Mouse (Mus musculus) midbrain, embryonic 10.5 days (tissue): ENCODE data around the gene Pus3. TPM values are rescaled to one million over a fixed set of nuclear protein-coding genes. Genes with fewer than 3 reads are reported as not detected.

Experiments
- DNase-seq: peaks from one replicate; pipeline ENCODE4 v3.0.0-alpha.2; 2017; ENCODE audit warnings: low spot score
- H3K27ac ChIP-seq: fragments of 300-500 bp; sonication (generic); replicated peaks from 2 replicates; pipeline ENCODE4 v1.5.1; 2016; ENCODE audit warnings: mild to moderate bottlenecking
- H3K27me3 ChIP-seq: fragments of 300-500 bp; sonication (generic); 2 replicates; pipeline ENCODE4 v1.6.1; 2016; ENCODE audit warnings: low read depth, mild to moderate bottlenecking; ENCODE audit not compliant: poor library complexity, severe bottlenecking
- H3K36me3 ChIP-seq: fragments of 300-500 bp; sonication (generic); 2 replicates; pipeline ENCODE4 v1.6.1; 2016; ENCODE audit warnings: mild to moderate bottlenecking, moderate library complexity
- H3K4me1 ChIP-seq: fragments of 300-500 bp; sonication (generic); 2 replicates; pipeline ENCODE4 v1.6.1; 2016
- H3K4me3 ChIP-seq: fragments of 300-500 bp; sonication (generic); 2 replicates; pipeline ENCODE4 v1.5.1; 2016; ENCODE audit warnings: mild to moderate bottlenecking, moderate library complexity
- H3K9me3 ChIP-seq: fragments of 300-500 bp; sonication (generic); replicated peaks from 2 replicates; pipeline ENCODE4 v1.6.1; 2016; ENCODE audit warnings: mild to moderate bottlenecking
- WGBS: fragments of 180-500 bp; shearing (Covaris S2); methylation state at CpG from one replicate; pipeline ENCODE4 v1.1.7; 2016; 5-methylcytosine and 5-hydroxymethylcytosine counted together
- polyA plus RNA-seq: library from polyadenylated mRNA; unstranded; fragments of >200 nt; fragmentation: Nextera tagmentation; extraction: Ambion mirVana; gene quantifications from 2 replicates; pipeline ENCODE4 v1.2.1, GENCODE M21; 2016

Pus3 gene
- polyA plus RNA-seq, 1 experiment from 2014 or later = 18.5 TPM

- Histone ChIP-seq H3K9me3 (no peaks in the 10 kb centered on the region), H3K4me1 (peaks cover 10% of the 10 kb centered on the region; the same call in 1 of the 2 replicates), H3K36me3 (no peaks in the 10 kb centered on the region), H3K27me3 (no peaks in the 10 kb centered on the region; the same call in 1 of the 2 replicates), H3K27ac (no peak overlapping the region), H3K4me3 (no peak overlapping the region)
- WGBS = 85% methylated on average over 9 of the region's 9 CpGs
- no peak for DNase-seq
These were observed 25.1 kb upstream of the Pus3 start for GRCm38 (mm10) chr9:35533266-35533665.

- Histone ChIP-seq H3K27me3 (no peaks in the 10 kb centered on the region; the same call in 1 of the 2 replicates), H3K4me1 (peaks cover 18% of the 10 kb centered on the region; the same call in 1 of the 2 replicates), H3K9me3 (no peaks in the 10 kb centered on the region), H3K27ac (no peak overlapping the region), H3K36me3 (no peaks in the 10 kb centered on the region), H3K4me3 (no peak overlapping the region)
- 1% methylated on average over 2 of the region's 2 CpGs for WGBS
- peak; percentile 70 for DNase-seq
These were observed 23.3 kb upstream of the Pus3 start for GRCm38 (mm10) chr9:35535110-35535509.

DNA sequence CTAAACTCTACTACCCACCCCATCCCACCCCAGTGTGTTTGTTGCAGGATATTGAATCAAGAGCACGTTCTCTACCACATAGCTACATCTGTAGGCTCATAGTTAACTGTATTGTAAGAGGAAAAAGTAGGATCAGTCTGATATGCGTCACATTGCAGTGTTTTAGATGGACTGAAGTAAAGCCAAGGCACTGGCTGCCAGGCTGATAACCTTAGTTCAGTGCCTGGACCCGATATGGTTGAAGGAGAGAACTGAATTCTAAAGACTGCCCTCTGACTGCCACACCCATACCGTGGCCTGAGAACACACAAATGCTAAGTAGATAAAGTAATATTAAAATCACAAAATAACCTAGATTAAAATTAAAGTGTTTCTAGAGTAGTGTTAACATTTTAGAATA is 22.5 kb upstream of the Pus3 start:
- no peak overlapping the region for H3K27ac ChIP-seq
- no peaks in the 10 kb centered on the region for H3K36me3 ChIP-seq
- H3K4me1 ChIP-seq = peaks cover 18% of the 10 kb centered on the region; the same call in 1 of the 2 replicates
- DNase-seq = no peak
- H3K4me3 ChIP-seq = no peak overlapping the region
- 82% methylated on average over 4 of the region's 4 CpGs for WGBS
- H3K27me3 ChIP-seq = no peaks in the 10 kb centered on the region; the same call in 1 of the 2 replicates
- no peaks in the 10 kb centered on the region for H3K9me3 ChIP-seq

- Histone ChIP-seq H3K4me1 (peaks cover 18% of the 10 kb centered on the region; the same call in 1 of the 2 replicates), H3K9me3 (no peaks in the 10 kb centered on the region), H3K4me3 (no peak overlapping the region), H3K27me3 (no peaks in the 10 kb centered on the region; the same call in 1 of the 2 replicates), H3K36me3 (no peaks in the 10 kb centered on the region), H3K27ac (no peak overlapping the region)
- DNase-seq = no peak
- 81% methylated on average over 13 of the region's 13 CpGs for WGBS
These were observed 19.2 kb upstream of the Pus3 start for GRCm38 (mm10) chr9:35539001-35539750.

- Histone ChIP-seq H3K36me3 (0 out of 2 replicates have a peak, but pooled peaks cover 7% of the 10 kb centered on the region), H3K9me3 (no peaks in the 10 kb centered on the region), H3K27me3 (no peaks in the 10 kb centered on the region), H3K4me3 (no peak overlapping the region), H3K27ac (no peak overlapping the region), H3K4me1 (peaks cover 18% of the 10 kb centered on the region; the same call in 1 of the 2 replicates)
- 85% methylated on average over 5 of the region's 5 CpGs for WGBS
- no peak for DNase-seq
These were observed 17.4 kb upstream of the Pus3 start for GRCm38 (mm10) chr9:35541024-35541423.

GRCm38 (mm10) chr9:35541488-35541887 is 16.9 kb upstream of the Pus3 start:
- no peaks in the 10 kb centered on the region for H3K27me3 ChIP-seq
- 12% methylated on average over 6 of the region's 6 CpGs for WGBS
- peak; percentile 82 for DNase-seq
- H3K27ac ChIP-seq = no peak overlapping the region
- peaks cover 18% of the 10 kb centered on the region; the same call in 1 of the 2 replicates for H3K4me1 ChIP-seq
- H3K9me3 ChIP-seq = no peaks in the 10 kb centered on the region
- no peak overlapping the region for H3K4me3 ChIP-seq
- H3K36me3 ChIP-seq = 0 out of 2 replicates have a peak, but pooled peaks cover 7% of the 10 kb centered on the region

DNA sequence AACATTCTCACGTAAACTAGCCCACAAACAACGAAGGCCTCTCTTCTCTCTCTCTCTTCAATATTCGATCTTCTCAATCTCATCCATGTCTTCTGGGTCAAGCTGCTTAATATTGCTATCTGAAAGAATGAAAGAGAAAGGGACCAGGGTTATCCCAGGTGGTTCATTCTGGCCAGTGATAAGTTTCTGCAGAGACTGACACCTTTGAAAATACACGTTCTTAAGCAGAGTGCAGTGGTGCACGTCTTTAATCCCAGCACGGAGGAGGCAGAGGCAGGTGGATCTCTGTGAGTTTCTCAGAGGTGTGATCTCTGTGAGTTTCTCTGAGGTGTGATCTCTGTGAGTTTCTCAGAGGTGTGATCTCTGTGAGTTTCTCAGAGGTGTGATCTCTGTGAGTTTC is 16.5 kb upstream of the Pus3 start:
- Histone ChIP-seq H3K36me3 (0 out of 2 replicates have a peak, but pooled peaks cover 9% of the 10 kb centered on the region), H3K4me1 (peaks cover 18% of the 10 kb centered on the region; the same call in 1 of the 2 replicates), H3K9me3 (no peaks in the 10 kb centered on the region), H3K27ac (no peak overlapping the region), H3K27me3 (no peaks in the 10 kb centered on the region), H3K4me3 (no peak overlapping the region)
- WGBS = 74% methylated on average over 6 of the region's 6 CpGs
- DNase-seq = no peak

DNA sequence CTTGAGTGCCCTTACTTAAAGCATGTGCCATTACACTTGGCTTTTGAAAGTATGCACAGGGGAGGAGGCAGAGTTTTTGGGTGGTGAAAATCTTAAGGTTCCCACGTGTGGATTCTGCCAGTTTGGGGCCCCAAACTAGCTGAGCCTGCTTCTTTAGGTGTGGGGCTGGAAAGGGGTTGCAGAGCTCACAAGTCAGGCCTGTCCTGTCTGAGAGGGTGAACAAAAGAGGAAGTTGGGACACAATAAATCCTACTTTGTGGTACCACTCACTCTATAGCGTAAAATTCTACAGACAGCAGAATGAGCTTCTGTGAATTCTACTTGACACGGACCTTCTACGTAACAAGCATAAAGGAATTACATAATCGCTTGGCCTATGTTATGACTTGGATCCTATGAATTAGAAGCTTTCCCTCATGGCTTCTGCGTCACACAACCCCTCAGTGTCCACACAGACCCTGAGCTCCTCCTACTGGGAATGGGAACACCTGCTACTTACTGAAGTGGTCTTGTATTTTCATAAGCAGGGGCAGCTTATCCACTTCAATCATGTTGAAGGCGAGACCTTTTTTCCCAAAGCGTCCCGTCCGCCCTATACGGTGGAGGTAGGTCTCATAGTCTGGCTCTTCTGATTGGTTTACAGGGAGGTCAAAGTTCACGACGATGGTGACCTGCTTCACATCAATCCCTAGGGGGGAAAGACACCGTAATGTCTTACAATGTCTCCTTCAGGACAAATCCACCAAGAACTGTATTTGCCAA is 15.1 kb upstream of the Pus3 start:
- Histone ChIP-seq H3K27ac (no peak overlapping the region), H3K9me3 (no peaks in the 10 kb centered on the region), H3K36me3 (0 out of 2 replicates have a peak, but pooled peaks cover 9% of the 10 kb centered on the region), H3K27me3 (no peaks in the 10 kb centered on the region), H3K4me3 (no peak overlapping the region), H3K4me1 (peaks cover 11% of the 10 kb centered on the region; the same call in 1 of the 2 replicates)
- no peak for DNase-seq
- 86% methylated on average over 14 of the region's 14 CpGs for WGBS

GRCm38 (mm10) chr9:35544666-35545065 is 13.7 kb upstream of the Pus3 start:
- Histone ChIP-seq H3K4me3 (no peak overlapping the region), H3K9me3 (no peaks in the 10 kb centered on the region), H3K27me3 (no peaks in the 10 kb centered on the region), H3K4me1 (no peaks in the 10 kb centered on the region), H3K27ac (no peak overlapping the region), H3K36me3 (0 out of 2 replicates have a peak, but pooled peaks cover 9% of the 10 kb centered on the region)
- DNase-seq = no peak
- WGBS = 89% methylated on average over 2 of the region's 2 CpGs

GRCm38 (mm10) chr9:35545704-35546103 is 12.7 kb upstream of the Pus3 start:
- Histone ChIP-seq H3K27ac (no peak overlapping the region), H3K4me1 (no peaks in the 10 kb centered on the region), H3K4me3 (no peak overlapping the region), H3K27me3 (no peaks in the 10 kb centered on the region), H3K9me3 (no peaks in the 10 kb centered on the region), H3K36me3 (0 out of 2 replicates have a peak, but pooled peaks cover 9% of the 10 kb centered on the region)
- 76% methylated on average over 12 of the region's 12 CpGs for WGBS
- DNase-seq = no peak

DNA sequence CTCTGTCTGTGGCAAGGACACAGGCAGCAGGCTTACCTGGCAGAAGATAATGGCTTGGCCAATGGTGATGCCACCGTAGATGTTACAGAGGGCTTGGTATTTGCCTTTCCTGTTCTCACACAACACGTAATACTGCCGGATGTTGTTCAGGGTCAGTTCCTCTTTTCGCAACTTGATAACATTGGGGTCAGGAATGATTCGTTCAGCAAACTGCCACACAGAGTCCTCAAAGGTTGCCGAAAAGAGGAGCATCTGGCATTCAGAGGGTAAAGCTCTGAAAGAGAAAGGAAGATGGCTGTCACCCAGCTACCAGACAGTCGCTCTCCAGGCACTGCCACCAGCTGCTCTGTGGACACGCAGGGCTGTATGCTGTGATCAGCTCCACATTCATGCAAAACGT is 11.7 kb upstream of the Pus3 start:
- DNase-seq = no peak
- Histone ChIP-seq H3K27ac (no peak overlapping the region), H3K27me3 (no peaks in the 10 kb centered on the region), H3K4me1 (no peaks in the 10 kb centered on the region), H3K9me3 (no peaks in the 10 kb centered on the region), H3K36me3 (0 out of 2 replicates have a peak, but pooled peaks cover 9% of the 10 kb centered on the region), H3K4me3 (no peak overlapping the region)
- WGBS = 87% methylated on average over 9 of the region's 9 CpGs

- no peak for DNase-seq
- Histone ChIP-seq H3K4me1 (no peaks in the 10 kb centered on the region), H3K9me3 (no peaks in the 10 kb centered on the region), H3K36me3 (0 out of 2 replicates have a peak, but pooled peaks cover 9% of the 10 kb centered on the region), H3K27me3 (no peaks in the 10 kb centered on the region), H3K4me3 (no peak overlapping the region), H3K27ac (no peak overlapping the region)
- WGBS = 93% methylated on average over 9 of the region's 9 CpGs
These were observed 9.9 kb upstream of the Pus3 start for GRCm38 (mm10) chr9:35548455-35548854.
